8 mouse cellular contexts compared by ENCODE assay signal in genomic region chr12:71311237-71311887, GRCm38 (mm10). TPM values are rescaled to one million over a fixed set of nuclear protein-coding genes. Genes with fewer than 3 reads are reported as not detected.
DNase-seq lines count a peak whose midpoint lies in the region; ATAC-seq and TF ChIP-seq lines count a peak whose summit lies in the region.

No protein-coding gene starts in this region.

- TF ChIP-seq CTCF in liver, adult 2 months (IDR thresholded peaks at IDR 0.05; ENCODE audit: low read depth, low read length), result peak; percentile 55

- H3K36me3 ChIP-seq in forebrain, embryonic 10.5 days (replicated peaks), result peaks cover 23% of the 10 kb centered on the region
- peaks cover 16% of the 10 kb centered on the region for H3K36me3 ChIP-seq in heart, embryonic 16.5 days (ENCODE audit: control insufficient read depth, insufficient read depth)
- H3K36me3 ChIP-seq in liver, adult 2 months (ENCODE audit: control insufficient read depth, insufficient read depth, low read length), result peaks cover 28% of the 10 kb centered on the region
- H3K36me3 ChIP-seq in neural tube, embryonic 12.5 days, result peaks cover 30% of the 10 kb centered on the region

- peaks cover 49% of the 10 kb centered on the region for H3K4me1 ChIP-seq in forebrain, embryonic 10.5 days
- H3K4me1 ChIP-seq in heart, embryonic 16.5 days (ENCODE audit: control insufficient read depth, insufficient read depth, low read length), result no peaks in the 10 kb centered on the region; the same call in 1 of the 2 replicates
- H3K4me1 ChIP-seq in liver, adult 2 months (ENCODE audit: control insufficient read depth, insufficient read depth, low read length), result no peaks in the 10 kb centered on the region
- H3K4me1 ChIP-seq in neural tube, embryonic 12.5 days, result no peaks in the 10 kb centered on the region

- H3K79me2 ChIP-seq in liver, adult 2 months (ENCODE audit: control insufficient read depth, insufficient read depth, low read length), result no peaks in the 10 kb centered on the region

- H3K27me3 ChIP-seq in forebrain, embryonic 10.5 days (ENCODE audit: poor library complexity, severe bottlenecking), result peaks cover 32% of the 10 kb centered on the region
- H3K27me3 ChIP-seq in heart, embryonic 16.5 days (ENCODE audit: control insufficient read depth, insufficient read depth, low read length), result no peaks in the 10 kb centered on the region; the same call in 1 of the 2 replicates
- H3K27me3 ChIP-seq in liver, adult 2 months (ENCODE audit: control insufficient read depth, insufficient read depth, low read length), result no peaks in the 10 kb centered on the region
- H3K27me3 ChIP-seq in neural tube, embryonic 12.5 days (replicated peaks), result no peaks in the 10 kb centered on the region

- TF ChIP-seq POLR2A in liver, adult 2 months (IDR thresholded peaks at IDR 0.05; ENCODE audit: extremely low read depth, insufficient read depth, low read length), result no peak

- peak overlapping the region; percentile 86 for H3K9ac ChIP-seq in heart, embryonic 16.5 days (ENCODE audit: low read length)
- H3K9ac ChIP-seq in liver, adult 2 months (ENCODE audit: low read depth, low read length), result peak overlapping the region; percentile 42; the same call in 1 of the 2 replicates
- H3K9ac ChIP-seq in neural tube, embryonic 12.5 days, result no peak overlapping the region

- 36% methylated on average over 13 of the region's 13 CpGs for WGBS in forebrain, embryonic 10.5 days
- WGBS in heart, embryonic 16.5 days, result 5% methylated on average over 13 of the region's 13 CpGs
- WGBS in liver, adult 2 months, result 16% methylated on average over 13 of the region's 13 CpGs
- WGBS in neural tube, embryonic 12.5 days, result 18% methylated on average over 13 of the region's 13 CpGs

- ATAC-seq in heart, embryonic 16.5 days (replicated peaks; ENCODE audit: extremely low read depth, insufficient read depth, low FRiP score), result peak; percentile 21; the same call in 1 of the 2 replicates
- ATAC-seq in neural tube, embryonic 12.5 days (ENCODE audit: low FRiP score, low read depth), result no peak
- no peak for ATAC-seq in activated CD4-positive, CD25-positive, alpha-beta regulatory T cell, adult 4 months

- peak overlapping the region; percentile 83 for H3K4me3 ChIP-seq in forebrain, embryonic 10.5 days
- H3K4me3 ChIP-seq in heart, embryonic 16.5 days (ENCODE audit: low read length), result peak overlapping the region; percentile 82
- peak overlapping the region; percentile 21 for H3K4me3 ChIP-seq in liver, adult 2 months (ENCODE audit: insufficient read depth, low read depth, low read length)
- peak overlapping the region; percentile 92 for H3K4me3 ChIP-seq in neural tube, embryonic 12.5 days

- DNase-seq in thymus, postnatal 14 days, result peak; percentile 29
- DNase-seq in thymus, postnatal 25 days, result no peak
- DNase-seq in forebrain, embryonic 10.5 days (ENCODE audit: extremely low spot score, low spot score), result no peak
- peak; percentile 64 to 73 for DNase-seq in kidney, postnatal 25 days
- DNase-seq in liver, adult 2 months (ENCODE audit: extremely low read depth, low read depth, low spot score), result peak; percentile 74

- no peaks in the 10 kb centered on the region for H3K9me3 ChIP-seq in forebrain, embryonic 10.5 days
- H3K9me3 ChIP-seq in heart, embryonic 16.5 days (replicated peaks; ENCODE audit: control insufficient read depth, low read length), result 0 out of 2 replicates have a peak, but pooled peaks cover 2% of the 10 kb centered on the region
- no peaks in the 10 kb centered on the region for H3K9me3 ChIP-seq in neural tube, embryonic 12.5 days

- H3K4me2 ChIP-seq in heart, embryonic 16.5 days (ENCODE audit: low read depth, low read length), result peak overlapping the region; percentile 82
- peak overlapping the region; percentile 83 for H3K4me2 ChIP-seq in neural tube, embryonic 12.5 days (replicated peaks)

- peak overlapping the region; percentile 89; the same call in 1 of the 2 replicates for H3K27ac ChIP-seq in forebrain, embryonic 10.5 days
- H3K27ac ChIP-seq in heart, embryonic 16.5 days (ENCODE audit: low read length), result 0 out of 2 replicates have a peak overlapping the region, but pooled peaks have one; percentile 1
- H3K27ac ChIP-seq in liver, adult 2 months (replicated peaks; ENCODE audit: insufficient read depth, low read depth, low read length), result no peak overlapping the region
- no peak overlapping the region for H3K27ac ChIP-seq in neural tube, embryonic 12.5 days

RNA-seq across cellular contexts. Expression of gene Dact1, which starts 1.7 kb away (rescaled TPM):
- 4.9 and 5.6 TPM in 2 replicates for polyA plus RNA-seq in forebrain, embryonic 10.5 days (2016; fragmentation: Nextera tagmentation; extraction: Ambion mirVana)
- polyA plus RNA-seq in heart, embryonic 16.5 days (2015; fragmentation: Nextera tagmentation; extraction: Ambion mirVana), result 6.3 and 6.5 TPM in 2 replicates
- 1.7 and 2.1 TPM in 2 replicates for total RNA-seq in liver, adult 2 months (2014; rRNA removed)
- 0.98 and 1.4 TPM in 2 replicates for polyA plus RNA-seq in liver, adult 2 months (2012; rRNA removed)
- polyA plus RNA-seq in neural tube, embryonic 12.5 days (2016; fragmentation: Nextera tagmentation; extraction: Ambion mirVana), result 47.5 and 49.2 TPM in 2 replicates
- polyA plus RNA-seq in activated CD4-positive, CD25-positive, alpha-beta regulatory T cell, adult 4 months (2017; shearing (Covaris generic)), result under 1 TPM in 1 of 2 experiments, not detected in 1; 0.13 TPM

Comparison
In these comparisons a context has a peak if more than half of its experiments do, and no peak if none do; other contexts are left out.
1. DNase-seq: peak in thymus, postnatal 14 days (single experiment), kidney, postnatal 25 days (2 of 2) and liver, adult 2 months (single experiment); none in thymus, postnatal 25 days (single experiment) and forebrain, embryonic 10.5 days (single experiment).
2. H3K27ac ChIP-seq: peak in forebrain, embryonic 10.5 days (single experiment) and heart, embryonic 16.5 days (single experiment); none in liver, adult 2 months (single experiment) and neural tube, embryonic 12.5 days (single experiment).
3. H3K4me3 ChIP-seq: peak in every context shown above with its lines; median percentile 92 in neural tube, embryonic 12.5 days; 83 in forebrain, embryonic 10.5 days; 82 in heart, embryonic 16.5 days; 21 in liver, adult 2 months.